Mouse (Mus musculus) CH12.LX (cell line): ENCODE measurements at regions not wholly inside any gene's neighbourhood (a gene's known extent, or its start where the extent isn't known, plus 50 kb on each side); places are given as distances from the start of the nearest gene placed in this dataset.

Experiments used
- CHD1 ChIP-seq: IDR thresholded peaks from 2 replicates; pipeline ENCODE4 v1.6.1; 2012; ENCODE audit warnings: low read depth, low read length, improper control_type of control experiment, inconsistent platforms
- CTCF ChIP-seq, 2 experiments: IDR thresholded peaks in 1 of 2; conservative IDR thresholded peaks in 1 of 2; 2 replicates each; pipeline ENCODE4 v1.5.1; 2011 to 2012; ENCODE audit warnings: low read depth in 2 of 2, low read length in 2 of 2, improper control_type of control experiment in 1 of 2, inconsistent platforms in 1 of 2, mild to moderate bottlenecking in 1 of 2, moderate library complexity in 1 of 2
- EP300 ChIP-seq: IDR thresholded peaks from 2 replicates; pipeline ENCODE4 v1.6.1; 2011; ENCODE audit warnings: low read length, improper control_type of control experiment
- ETS1 ChIP-seq: conservative IDR thresholded peaks from 2 replicates; pipeline ENCODE4 v1.6.1; 2012; ENCODE audit warnings: low read depth, mild to moderate bottlenecking, inconsistent platforms, low read length, improper control_type of control experiment, moderate library complexity
- HCFC1 ChIP-seq: IDR thresholded peaks from 2 replicates; pipeline ENCODE4 v1.6.1; 2012; ENCODE audit warnings: low read depth, mild to moderate bottlenecking, inconsistent platforms, low read length, improper control_type of control experiment
- MEF2A ChIP-seq: IDR thresholded peaks from 2 replicates; pipeline ENCODE4 v1.6.1; 2014; ENCODE audit warnings: low read depth, mild to moderate bottlenecking, inconsistent platforms, low read length, improper control_type of control experiment, borderline replicate concordance
- NRF1 ChIP-seq: IDR thresholded peaks from 2 replicates; pipeline ENCODE4 v1.6.1; 2014; ENCODE audit warnings: low read depth, mild to moderate bottlenecking, inconsistent platforms, low read length, improper control_type of control experiment, moderate library complexity
- POLR2A ChIP-seq: IDR thresholded peaks from 2 replicates; pipeline ENCODE4 v1.6.1; 2011; ENCODE audit warnings: low read depth, mild to moderate bottlenecking, improper control_type of control experiment, low read length
- ZC3H11A ChIP-seq: IDR thresholded peaks from 2 replicates; pipeline ENCODE4 v1.6.1; 2012; ENCODE audit warnings: low read depth, mild to moderate bottlenecking, inconsistent platforms, low read length, improper control_type of control experiment
- ZKSCAN1 ChIP-seq: IDR thresholded peaks from 2 replicates; pipeline ENCODE4 v1.6.1; 2012; ENCODE audit warnings: low read depth, inconsistent platforms, low read length, improper control_type of control experiment, borderline replicate concordance

GRCm38 (mm10) chr15:11734639-11735265, 172.3 kb downstream of the Npr3 start:
- no peak for TF ChIP-seq POLR2A
- TF ChIP-seq ETS1: no peak
- TF ChIP-seq CHD1: no peak
- TF ChIP-seq CTCF (conservative IDR thresholded peaks at IDR 0.05 in 1 of 2, IDR thresholded peaks at IDR 0.05 in 1 of 2; ENCODE audit: low read depth in 2 of 2, low read length in 2 of 2): no peak
- no peak for TF ChIP-seq ZC3H11A
- TF ChIP-seq HCFC1: no peak
- no peak for TF ChIP-seq EP300
- no peak for TF ChIP-seq NRF1
- TF ChIP-seq ZKSCAN1: no peak
- TF ChIP-seq MEF2A: no peak
